Mouse (Mus musculus) gonadal fat pad, adult 2 months (tissue): Measurements from ENCODE around the gene Lrch3. TPM values are rescaled to one million over a fixed set of nuclear protein-coding genes. Genes with fewer than 3 reads are reported as not detected.
"Not testable (repeated sequence)": the region's sequence is repeated elsewhere in the genome, so short reads cannot be mapped to it uniquely, and the experiment has no call there.

ENCODE experiments used
- DNase-seq: peaks from one replicate; pipeline ENCODE4 v3.0.0-alpha.2; 2012; ENCODE audit warnings: low read depth
- polyA plus RNA-seq: library from polyadenylated mRNA; depleted of rRNA; stranded (reverse); fragments of >200 nt; gene quantifications from 2 replicates; pipeline ENCODE4 v1.2.3, GENCODE M21; 2012; rRNA removed

Lrch3 gene
- polyA plus RNA-seq, 1 experiment = 29.9 TPM

DNA sequence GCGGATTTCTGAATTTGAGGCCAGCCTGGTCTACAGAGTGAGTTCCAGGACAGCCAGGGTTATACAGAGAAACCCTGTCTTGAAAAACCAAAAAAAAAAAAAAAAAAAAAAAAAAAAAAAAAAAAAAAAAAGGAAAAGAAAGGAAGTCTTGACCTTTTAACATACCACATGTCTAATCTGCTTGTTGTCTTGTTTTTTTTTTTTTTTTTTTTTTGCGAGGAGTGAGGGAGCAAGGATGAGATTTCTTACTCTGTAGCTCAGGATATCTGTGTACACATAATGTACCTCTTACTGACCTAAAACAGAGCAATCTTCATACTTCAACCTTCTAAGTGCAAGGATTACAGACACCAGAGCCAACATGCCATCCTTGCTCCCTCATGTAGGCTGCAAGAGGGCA, 141.0 kb downstream of the Lrch3 start:
- not testable (repeated sequence) for DNase-seq

DNA sequence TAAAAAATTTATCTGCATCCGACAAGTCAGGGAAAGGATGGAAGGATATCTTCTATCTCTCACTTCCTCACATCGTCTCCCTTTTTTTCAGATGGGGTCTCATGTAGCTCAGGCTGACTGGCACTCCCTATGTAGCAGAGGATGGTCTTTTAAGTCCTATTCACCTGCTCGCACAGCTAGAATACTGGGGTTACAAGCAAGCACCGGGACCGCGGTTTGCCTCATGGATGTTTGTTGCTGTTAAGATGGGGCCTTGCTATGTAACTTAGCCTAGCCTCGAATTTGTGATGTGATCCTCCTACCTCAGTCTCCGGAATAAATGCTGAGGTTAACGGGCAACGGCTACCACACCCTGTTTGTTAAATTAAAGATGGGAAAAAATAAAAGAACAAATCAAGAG, 141.8 kb downstream of the Lrch3 start:
- DNase-seq = no peak

DNA sequence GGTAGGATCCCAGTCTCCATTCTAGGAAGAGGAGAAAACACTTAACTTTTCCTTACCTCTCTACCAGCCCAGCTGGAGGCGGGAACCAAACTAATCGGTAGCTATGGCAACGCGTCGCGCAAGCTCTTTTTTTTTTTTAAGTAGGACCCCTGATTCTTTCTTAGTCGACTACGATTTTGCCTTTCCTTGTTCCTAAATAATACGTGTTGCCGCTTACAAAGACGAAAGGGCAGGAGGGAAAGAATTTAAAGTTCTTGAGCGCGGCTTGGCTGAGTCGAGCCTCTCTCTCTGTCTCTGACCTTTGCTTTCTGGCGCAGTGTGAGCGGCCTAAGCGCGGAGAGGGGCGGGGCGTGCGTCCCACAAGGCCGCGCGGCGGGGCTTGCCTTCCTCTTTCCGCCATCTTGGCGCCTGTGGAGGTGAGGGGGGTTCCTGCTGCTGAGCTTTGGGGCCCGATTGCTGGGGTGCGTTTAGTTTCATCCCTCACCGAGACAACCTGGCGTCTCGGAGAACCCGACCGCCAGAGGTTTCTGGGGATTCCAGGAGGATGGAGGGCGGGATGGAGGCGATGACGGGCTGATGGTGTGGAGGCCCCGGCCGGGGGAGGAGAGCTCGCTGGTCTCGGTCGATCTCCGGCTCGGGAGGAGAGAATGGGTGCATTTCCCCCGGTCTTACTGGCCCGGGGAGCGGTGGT, 142.3 kb downstream of the Lrch3 start, which contains the start of the genes Iqcg and Rpl35a:
TSS of gene Iqcg (minus strand) at position 124 of the 691 bp plus-strand sequence.
TSS of gene Rpl35a (plus strand) at position 359 of the 691 bp plus-strand sequence.
- DNase-seq = peak; percentile 37

DNA sequence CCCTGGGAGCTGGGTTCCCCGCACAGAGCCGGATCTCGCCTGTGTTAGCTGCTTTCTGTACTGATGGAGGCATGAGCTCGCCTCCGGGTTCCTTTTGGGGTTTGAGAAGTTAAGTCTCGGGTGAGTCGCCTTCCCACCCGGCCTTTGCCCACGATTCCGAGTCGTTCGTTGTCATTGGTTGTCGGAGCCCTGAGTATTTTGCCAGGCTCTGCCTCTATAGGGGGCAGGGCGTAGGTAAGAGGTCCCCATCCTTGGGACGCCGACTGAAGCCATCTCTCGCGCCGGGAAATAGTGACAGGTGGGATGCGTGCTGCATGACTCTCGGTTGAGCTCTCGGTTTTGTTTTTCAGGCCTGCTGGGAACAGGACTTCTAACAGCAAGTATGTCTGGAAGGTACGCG, 142.9 kb downstream of the Lrch3 start:
- DNase-seq = no peak

DNA sequence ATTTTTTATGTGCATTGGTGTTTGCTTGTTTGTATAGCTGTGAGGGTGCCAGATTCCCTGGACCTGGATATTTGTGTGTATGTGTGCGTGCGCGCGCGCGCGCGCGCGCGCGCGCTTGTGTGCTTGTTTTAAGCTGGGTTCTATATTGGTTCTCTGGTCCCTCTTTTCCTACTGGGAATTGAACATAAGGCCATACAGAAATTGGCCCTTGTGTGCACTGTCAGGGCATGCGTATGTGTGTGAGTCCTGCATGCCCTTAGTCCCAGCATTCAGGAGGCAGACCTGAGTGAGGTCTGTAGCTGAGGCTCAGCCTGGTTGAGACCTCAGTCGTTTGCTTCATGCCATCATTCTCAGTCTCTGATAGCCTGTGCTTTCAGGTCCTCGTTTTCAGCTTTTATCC, 144.1 kb downstream of the Lrch3 start:
- DNase-seq = no peak

DNA sequence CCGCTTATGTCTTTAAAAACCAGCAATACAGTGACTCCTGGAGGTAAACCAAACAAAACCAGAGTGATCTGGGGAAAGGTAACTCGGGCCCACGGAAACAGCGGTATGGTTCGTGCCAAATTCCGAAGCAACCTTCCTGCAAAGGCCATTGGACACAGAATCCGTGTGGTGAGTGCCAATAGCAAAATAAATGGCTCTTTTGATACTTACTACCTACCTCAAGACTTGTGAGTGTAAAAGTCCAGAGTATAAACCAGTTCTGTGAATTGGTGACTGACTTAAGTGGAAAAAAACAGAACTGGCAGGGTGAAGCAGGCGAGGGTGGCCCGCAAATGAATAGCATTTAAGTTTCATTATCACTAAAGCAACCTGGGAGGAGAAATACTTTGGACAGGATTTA, 144.8 kb downstream of the Lrch3 start:
- DNase-seq = not testable (repeated sequence)

DNA sequence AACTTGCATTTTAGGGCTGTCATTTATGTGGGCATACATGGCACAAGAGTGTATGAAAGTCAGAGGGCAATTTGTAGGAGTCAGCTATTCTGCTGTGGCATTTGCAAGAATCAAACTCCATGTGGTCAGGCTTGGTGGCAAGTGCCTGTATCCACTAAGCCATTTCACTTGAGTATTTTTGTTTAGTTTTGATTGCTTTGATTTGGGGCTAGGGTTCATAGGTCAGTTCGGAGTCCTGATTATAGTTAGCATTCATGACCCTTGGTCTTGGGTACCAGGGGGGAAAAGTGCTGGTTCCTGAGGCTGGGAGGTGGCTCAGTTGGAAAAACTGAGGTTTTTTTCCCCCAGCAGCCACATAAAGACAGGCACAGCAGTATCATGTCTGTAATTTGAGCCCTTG, 145.6 kb downstream of the Lrch3 start:
- DNase-seq = no peak

DNA sequence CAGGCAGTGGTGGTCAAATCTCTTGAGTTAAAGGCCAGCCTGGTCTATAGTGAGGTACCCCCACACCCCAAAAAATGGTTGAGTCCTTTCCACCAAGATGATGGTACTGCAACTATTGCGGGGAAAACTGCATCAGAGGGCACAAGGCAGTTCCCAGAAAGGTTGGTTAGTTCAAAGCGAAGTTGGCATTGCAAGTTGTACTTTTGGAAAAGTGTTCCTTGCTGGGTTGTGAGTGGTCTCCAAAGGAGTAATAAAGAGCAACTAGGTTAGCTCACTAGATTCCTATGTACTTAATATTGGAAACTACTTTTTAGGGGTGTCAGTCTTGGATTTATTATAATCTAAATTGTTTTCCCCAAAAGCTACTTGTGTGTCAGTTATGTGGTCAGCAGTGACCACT, 147.0 kb downstream of the Lrch3 start:
- no peak for DNase-seq

DNA sequence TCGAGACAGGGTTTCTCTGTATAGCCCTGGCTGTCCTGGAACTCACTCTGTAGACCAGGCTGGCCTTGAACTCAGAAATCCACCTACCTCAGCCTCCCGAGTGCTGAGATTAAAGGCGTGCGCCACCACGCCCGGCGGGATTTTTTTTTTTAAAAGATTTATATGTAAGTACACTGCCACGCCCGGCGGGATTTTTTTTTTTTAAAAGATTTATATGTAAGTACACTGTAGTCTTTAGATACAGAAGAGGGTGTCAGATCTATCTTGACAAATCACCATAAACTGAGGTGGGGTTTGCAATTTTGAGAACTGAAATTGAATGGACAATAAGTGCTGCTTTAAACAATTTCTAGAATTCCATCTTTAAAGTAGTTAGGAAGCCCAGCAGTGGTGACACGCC, 147.5 kb downstream of the Lrch3 start:
- no peak for DNase-seq

DNA sequence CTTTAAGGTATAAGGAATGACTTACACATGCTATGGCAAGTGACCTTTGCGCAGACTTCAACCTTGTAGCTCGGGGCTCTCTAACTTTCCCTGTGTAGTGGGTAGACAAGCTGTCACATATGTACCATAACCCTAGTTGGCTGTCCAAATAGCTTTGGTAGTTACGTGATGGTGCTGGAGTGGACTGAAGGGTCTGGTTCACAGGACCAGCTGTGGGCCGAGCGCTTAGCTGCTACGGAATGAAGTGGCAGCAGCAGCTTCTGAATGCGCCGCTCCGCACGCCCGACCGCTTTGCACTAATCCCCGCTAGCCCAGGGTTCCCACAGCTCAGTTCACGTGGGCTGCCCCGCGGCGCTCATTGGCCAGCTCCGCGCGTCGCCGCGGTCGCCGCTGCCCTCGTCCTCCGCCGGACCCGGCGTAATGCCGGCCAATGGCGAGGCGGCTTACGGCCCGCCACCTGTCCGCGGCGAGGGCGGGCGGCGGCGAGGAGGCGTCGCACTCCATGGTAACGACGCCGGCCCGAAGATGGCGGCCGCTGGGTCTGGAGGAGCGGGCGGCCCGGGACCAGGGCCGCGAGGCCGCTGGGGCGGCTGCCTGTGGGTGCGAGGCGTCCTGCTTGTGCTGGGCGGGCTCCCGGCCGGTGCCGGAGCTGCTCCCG, 148.3 kb downstream of the Lrch3 start, which contains the start of gene Lmln:
TSS of gene Lmln (plus strand) at position 498 of the 658 bp plus-strand sequence.
- peak; percentile 45 for DNase-seq

DNA sequence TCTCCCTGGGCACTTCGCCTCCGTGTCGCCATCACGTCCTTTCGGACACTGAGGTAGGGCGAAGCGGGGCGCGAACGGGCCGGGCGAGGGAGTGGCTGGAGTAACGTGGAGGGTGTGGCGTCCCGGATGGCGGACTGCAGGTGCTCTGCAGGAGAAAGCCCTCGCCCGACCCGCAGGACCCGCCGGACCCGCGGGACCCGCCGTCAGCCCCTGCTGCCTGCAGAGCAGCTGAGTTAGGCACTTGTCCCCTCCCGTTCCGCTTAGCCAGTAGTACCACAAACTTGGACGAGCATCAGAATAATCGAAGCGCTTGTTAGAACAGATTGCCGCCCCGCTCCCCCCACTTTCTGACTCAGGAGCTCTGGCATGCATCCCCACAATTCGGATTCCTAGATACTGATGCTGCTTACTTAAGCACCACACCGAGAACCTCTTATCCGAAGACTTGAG, 148.8 kb downstream of the Lrch3 start:
- no peak for DNase-seq

DNA sequence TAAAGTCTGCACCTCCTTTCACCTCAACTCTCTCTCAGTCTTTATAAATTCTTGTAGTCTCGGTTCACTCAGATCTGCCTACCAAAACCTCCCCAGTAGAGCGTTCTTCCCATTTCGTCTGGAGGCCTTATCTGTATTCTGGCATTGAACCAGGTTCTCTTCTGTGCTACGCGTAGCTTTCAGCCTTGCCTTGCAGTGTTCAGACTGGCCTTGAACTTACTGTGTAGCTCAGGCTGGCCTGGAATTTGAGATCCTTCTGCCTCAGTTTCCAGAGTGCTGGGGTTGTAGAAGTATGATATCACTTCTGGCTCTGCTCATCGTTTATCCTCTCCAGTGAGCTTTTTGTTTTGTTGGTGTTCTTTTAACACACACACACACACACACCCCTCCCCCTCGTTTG, 149.4 kb downstream of the Lrch3 start:
- no peak for DNase-seq

DNA sequence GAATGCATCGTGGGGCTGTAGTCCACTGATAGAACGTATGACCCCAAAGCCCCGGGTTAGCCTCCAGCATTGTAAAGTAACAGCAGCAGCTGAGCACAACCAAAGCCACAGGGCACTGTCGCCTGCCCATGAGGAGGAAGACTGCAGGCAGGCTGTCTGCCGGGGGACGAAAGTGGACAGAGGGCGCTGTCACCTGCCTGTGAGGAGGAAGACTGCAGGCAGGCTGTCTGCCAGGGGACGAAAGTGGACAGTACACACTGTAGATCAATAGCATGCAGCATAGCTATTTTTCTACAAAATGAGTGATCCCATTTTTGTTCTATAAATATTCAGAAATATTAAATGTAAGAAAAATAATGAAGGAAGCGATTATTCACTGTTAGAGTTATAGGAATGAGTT, 150.7 kb downstream of the Lrch3 start:
- DNase-seq = no peak

Other genes with a start within 250 kb of the Lrch3 start
- 1.4 and 1.8 TPM in 2 replicates for gene Muc4, start 178.2 kb upstream of the Lrch3 start, polyA plus RNA-seq
- gene Muc20, start 116.7 kb upstream of the Lrch3 start, polyA plus RNA-seq = 8.6 and 11.0 TPM in 2 replicates
- gene Smbd1, start 103.6 kb upstream of the Lrch3 start, polyA plus RNA-seq = 26.6 and 32.6 TPM in 2 replicates
- 17.1 and 18.7 TPM in 2 replicates for gene Fyttd1, start 36.6 kb upstream of the Lrch3 start, polyA plus RNA-seq
- 43.3 and 50.3 TPM in 2 replicates for gene Rubcn, start 36.3 kb upstream of the Lrch3 start, polyA plus RNA-seq
- 0.63 and 0.81 TPM in 2 replicates for gene Iqcg, start 142.1 kb downstream of the Lrch3 start, polyA plus RNA-seq
- 364 and 454 TPM in 2 replicates for gene Rpl35a, start 142.4 kb downstream of the Lrch3 start, polyA plus RNA-seq
- 3.5 and 6.1 TPM in 2 replicates for gene Lmln, start 148.4 kb downstream of the Lrch3 start, polyA plus RNA-seq